8 mouse cellular contexts compared by ENCODE assay signal in genomic region chr19:48207731-48208370, GRCm38 (mm10). TPM values are rescaled to one million over a fixed set of nuclear protein-coding genes. Genes with fewer than 3 reads are reported as not detected.
DNase-seq lines count a peak whose midpoint lies in the region; ATAC-seq and TF ChIP-seq lines count a peak whose summit lies in the region.

No protein-coding gene starts in this region.

- no peaks in the 10 kb centered on the region for H3K9me3 ChIP-seq in neural tube, embryonic 11.5 days (ENCODE audit: control insufficient read depth, low read length)
- H3K9me3 ChIP-seq in forebrain, embryonic 13.5 days (replicated peaks): 0 out of 2 replicates have a peak, but pooled peaks cover 6% of the 10 kb centered on the region
- no peaks in the 10 kb centered on the region; the same call in 1 of the 2 replicates for H3K9me3 ChIP-seq in limb, embryonic 12.5 days

- H3K4me3 ChIP-seq in neural tube, embryonic 11.5 days (ENCODE audit: low read depth, low read length): peak overlapping the region; percentile 59
- H3K4me3 ChIP-seq in forebrain, embryonic 13.5 days: peak overlapping the region; percentile 63
- H3K4me3 ChIP-seq in limb, embryonic 12.5 days (replicated peaks): peak overlapping the region; percentile 58
- no peak overlapping the region for H3K4me3 ChIP-seq in gastrocnemius, adult 2 months

- no peak for TF ChIP-seq CTCF in gastrocnemius, adult 2 months (IDR thresholded peaks at IDR 0.05)

- no peak overlapping the region for H3K27ac ChIP-seq in neural tube, embryonic 11.5 days (ENCODE audit: low read depth, low read length)
- no peak overlapping the region for H3K27ac ChIP-seq in forebrain, embryonic 13.5 days
- H3K27ac ChIP-seq in limb, embryonic 12.5 days: no peak overlapping the region
- H3K27ac ChIP-seq in gastrocnemius, adult 2 months: no peak overlapping the region

- peak overlapping the region; percentile 99 for H3K4me2 ChIP-seq in neural tube, embryonic 11.5 days (ENCODE audit: low read depth)
- peak overlapping the region; percentile 99 for H3K4me2 ChIP-seq in forebrain, embryonic 13.5 days
- peak overlapping the region; percentile 99 for H3K4me2 ChIP-seq in limb, embryonic 12.5 days

- H3K27me3 ChIP-seq in neural tube, embryonic 11.5 days (ENCODE audit: control insufficient read depth, insufficient read depth, low read length): peaks cover 21% of the 10 kb centered on the region
- peaks cover 39% of the 10 kb centered on the region for H3K27me3 ChIP-seq in forebrain, embryonic 13.5 days
- peaks cover 70% of the 10 kb centered on the region for H3K27me3 ChIP-seq in limb, embryonic 12.5 days

- peaks cover 6% of the 10 kb centered on the region; the same call in 1 of the 2 replicates for H3K4me1 ChIP-seq in neural tube, embryonic 11.5 days (ENCODE audit: control insufficient read depth, insufficient read depth, low read length)
- H3K4me1 ChIP-seq in forebrain, embryonic 13.5 days: peaks cover 48% of the 10 kb centered on the region
- H3K4me1 ChIP-seq in limb, embryonic 12.5 days (replicated peaks): peaks cover 50% of the 10 kb centered on the region

- H3K36me3 ChIP-seq in neural tube, embryonic 11.5 days (ENCODE audit: control insufficient read depth, insufficient read depth, low read length): no peaks in the 10 kb centered on the region
- no peaks in the 10 kb centered on the region for H3K36me3 ChIP-seq in forebrain, embryonic 13.5 days (ENCODE audit: poor library complexity, severe bottlenecking)
- no peaks in the 10 kb centered on the region for H3K36me3 ChIP-seq in limb, embryonic 12.5 days

- 3% methylated on average over 10 of the region's 10 CpGs for WGBS in neural tube, embryonic 11.5 days
- 6% methylated on average over 10 of the region's 10 CpGs for WGBS in forebrain, embryonic 13.5 days
- WGBS in limb, embryonic 12.5 days: 5% methylated on average over 10 of the region's 10 CpGs

- H3K9ac ChIP-seq in neural tube, embryonic 11.5 days (ENCODE audit: low read length): no peak overlapping the region
- H3K9ac ChIP-seq in forebrain, embryonic 13.5 days: peak overlapping the region; percentile 43
- H3K9ac ChIP-seq in limb, embryonic 12.5 days (replicated peaks): no peak overlapping the region

- ATAC-seq in neural tube, embryonic 11.5 days (ENCODE audit: insufficient read depth, low FRiP score, low TSS enrichment): no peak
- no peak for ATAC-seq in forebrain, embryonic 13.5 days
- ATAC-seq in limb, embryonic 12.5 days (ENCODE audit: insufficient number of reproducible peaks, insufficient read depth, low FRiP score, low TSS enrichment, low read depth): no peak
- ATAC-seq in CD4-positive, CD25-positive, alpha-beta regulatory T cell, adult 4 months: no peak

- intact Hi-C loops in gastrocnemius, adult 2 months (cut with DNase I): no loop called here

- peak; percentile 33 for DNase-seq in neural tube, embryonic 11.5 days (ENCODE audit: low spot score)
- DNase-seq in neural tube, embryonic 10.5 days (ENCODE audit: extremely low spot score, low spot score): no peak
- peak; percentile 39 to 45 for DNase-seq in right cerebral cortex, postnatal 36 days (ENCODE audit: low spot score in 2 of 2)
- DNase-seq in Muller cell, postnatal 12 days (ENCODE audit: inconsistent ontology term): no peak
- no peak for DNase-seq in gastrocnemius, adult 2 months

RNA-seq across cellular contexts. Expression of gene Sorcs3, which starts 2.0 kb away (rescaled TPM):
- 5.1 and 5.9 TPM in 2 replicates for polyA plus RNA-seq in neural tube, embryonic 11.5 days (2014; fragmentation: Nextera tagmentation; extraction: Ambion mirVana)
- polyA plus RNA-seq in forebrain, embryonic 13.5 days (2015; fragmentation: Nextera tagmentation; extraction: Ambion mirVana): 3.8 and 5.3 TPM in 2 replicates
- polyA plus RNA-seq in limb, embryonic 12.5 days (2016; fragmentation: Nextera tagmentation; extraction: Ambion mirVana): 1.7 and 2.0 TPM in 2 replicates
- polyA plus RNA-seq in CD4-positive, CD25-positive, alpha-beta regulatory T cell, adult 4 months (2017; shearing (Covaris generic)): not detected
- not detected for total RNA-seq in gastrocnemius, adult 2 months (2021)

Comparison
In these comparisons a context has a peak if more than half of its experiments do, and no peak if none do; other contexts are left out.
1. DNase-seq: peak in neural tube, embryonic 11.5 days (single experiment) and right cerebral cortex, postnatal 36 days (2 of 2); none in neural tube, embryonic 10.5 days (single experiment), Muller cell, postnatal 12 days (single experiment) and gastrocnemius, adult 2 months (single experiment).
2. Peak in every context shown above with its lines, with median percentiles within 50 percentile points of each other: H3K4me2 ChIP-seq.